Mouse (Mus musculus): ENCODE data around the gene Dpp6.

Gene Dpp6

GRCm38 (mm10) chr5:26816975-26817941 is at the start of gene Dpp6:
Dpp6 (plus strand) TSS chr5:26817203.
- DNase-seq = no peak

GRCm38 (mm10) chr5:26783955-26784354 is 33.0 kb upstream of the Dpp6 start:
- no peak for DNase-seq

GRCm38 (mm10) chr5:26795524-26795923 is 21.5 kb upstream of the Dpp6 start:
- no peak for DNase-seq

GRCm38 (mm10) chr5:26835972-26836371 is 19.0 kb downstream of the Dpp6 start:
- DNase-seq = no peak

- DNase-seq = no peak
Measured at GRCm38 (mm10) chr5:26841151-26841550, 24.1 kb downstream of the Dpp6 start.

- DNase-seq = no peak
Measured at GRCm38 (mm10) chr5:26854746-26855145, 37.7 kb downstream of the Dpp6 start.

- DNase-seq = no peak
Measured at GRCm38 (mm10) chr5:26875449-26875848, 58.4 kb downstream of the Dpp6 start.

GRCm38 (mm10) chr5:26887496-26887895 is 70.5 kb downstream of the Dpp6 start:
- no peak for DNase-seq

- DNase-seq = no peak
Measured at GRCm38 (mm10) chr5:26888080-26888479, 71.1 kb downstream of the Dpp6 start.

GRCm38 (mm10) chr5:26894346-26894745 is 77.3 kb downstream of the Dpp6 start:
- DNase-seq = no peak

GRCm38 (mm10) chr5:26903786-26904185 is 86.8 kb downstream of the Dpp6 start:
- DNase-seq = no peak

GRCm38 (mm10) chr5:26904324-26905041 is 87.5 kb downstream of the Dpp6 start:
- DNase-seq = no peak

GRCm38 (mm10) chr5:26907151-26907550 is 90.1 kb downstream of the Dpp6 start:
- no peak for DNase-seq

- DNase-seq = no peak
Measured at GRCm38 (mm10) chr5:26908612-26909011, 91.6 kb downstream of the Dpp6 start.

GRCm38 (mm10) chr5:26910353-26910752 is 93.3 kb downstream of the Dpp6 start:
- no peak for DNase-seq

GRCm38 (mm10) chr5:26911965-26912364 is 95.0 kb downstream of the Dpp6 start:
- no peak for DNase-seq

- no peak for DNase-seq
Measured at GRCm38 (mm10) chr5:26918763-26919162, 101.8 kb downstream of the Dpp6 start.

GRCm38 (mm10) chr5:26924552-26924951 is 107.5 kb downstream of the Dpp6 start:
- DNase-seq = no peak

GRCm38 (mm10) chr5:26932413-26933122 is 115.6 kb downstream of the Dpp6 start:
- no peak for DNase-seq

- no peak for DNase-seq
Measured at GRCm38 (mm10) chr5:26934911-26935310, 117.9 kb downstream of the Dpp6 start.

- no peak for DNase-seq
Measured at GRCm38 (mm10) chr5:26941471-26941870, 124.5 kb downstream of the Dpp6 start.

GRCm38 (mm10) chr5:26945169-26945920 is 128.3 kb downstream of the Dpp6 start:
- no peak for DNase-seq

Measured in thymus, postnatal 4 days (tissue).